ENCODE assay signal across 7 mouse cellular contexts in the genomic region with DNA sequence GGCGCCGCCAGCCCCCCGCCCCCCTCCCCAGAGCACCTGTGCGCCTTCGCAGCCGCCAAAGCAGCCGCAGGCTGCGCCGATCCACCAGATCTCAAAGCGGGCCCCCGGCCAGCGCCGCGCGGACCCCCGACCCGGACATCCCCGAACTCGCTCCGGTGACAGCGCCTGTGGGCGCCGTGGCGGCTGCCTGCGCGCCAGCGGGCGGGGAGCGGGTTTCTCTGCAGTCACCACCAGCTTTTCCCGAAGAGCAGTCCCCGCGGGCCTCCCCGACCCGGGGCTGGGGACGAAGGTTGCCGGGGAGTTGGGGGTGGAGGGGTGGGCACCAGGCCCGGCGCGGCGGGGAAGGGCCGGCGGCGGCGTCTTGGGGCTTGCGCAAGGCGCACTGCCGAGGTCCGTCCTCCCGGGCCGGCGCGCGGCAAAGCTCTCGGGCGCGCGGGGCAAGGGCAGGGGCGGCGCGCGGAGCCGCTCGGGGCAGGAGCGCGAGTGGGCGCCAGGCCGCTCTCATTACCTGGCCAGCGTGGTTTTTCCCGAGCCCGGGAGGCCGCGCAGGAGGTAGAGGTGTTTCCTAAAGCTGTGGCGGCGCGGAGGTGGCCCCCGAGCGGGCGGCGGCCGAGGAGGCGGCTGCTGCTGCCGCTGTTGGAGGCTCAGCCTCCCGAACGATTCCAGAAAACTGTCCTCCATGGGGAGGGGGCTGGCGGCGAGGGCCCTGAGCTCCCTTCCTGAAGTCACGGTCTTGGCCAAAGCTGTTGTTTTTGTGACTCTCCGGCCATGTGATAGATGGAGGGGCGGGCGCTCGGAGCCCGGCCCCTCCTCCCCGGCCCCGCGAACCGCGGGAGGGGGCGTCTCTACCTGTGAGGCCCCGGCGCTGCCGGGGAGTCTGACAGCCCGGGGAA. TPM values are rescaled to one million over a fixed set of nuclear protein-coding genes. Genes with fewer than 3 reads are reported as not detected.
DNase-seq lines count a peak whose midpoint lies in the region; ATAC-seq and TF ChIP-seq lines count a peak whose summit lies in the region.

No protein-coding gene starts in this region.

- no peak for TF ChIP-seq POLR2A in limb, embryonic 14.5 days (IDR thresholded peaks at IDR 0.05; ENCODE audit: borderline replicate concordance, extremely low read depth, insufficient read depth, insufficient read length)

- ATAC-seq in limb, embryonic 14.5 days (ENCODE audit: low FRiP score, low read depth) = peak; percentile 86
- ATAC-seq in midbrain, embryonic 15.5 days (replicated peaks) = peak; percentile 85

- peaks cover 7% of the 10 kb centered on the region; the same call in 1 of the 2 replicates for H3K4me1 ChIP-seq in limb, embryonic 14.5 days (ENCODE audit: control insufficient read depth, insufficient read depth, low read length)
- H3K4me1 ChIP-seq in midbrain, embryonic 15.5 days = peaks cover 18% of the 10 kb centered on the region

- peak overlapping the region; percentile 60 for H3K9ac ChIP-seq in limb, embryonic 14.5 days (ENCODE audit: low read depth, low read length, severe bottlenecking)
- H3K9ac ChIP-seq in midbrain, embryonic 15.5 days = peak overlapping the region; percentile 76

- H3K4me3 ChIP-seq in limb, embryonic 14.5 days (replicated peaks; ENCODE audit: low read length) = peak overlapping the region; percentile 77
- H3K4me3 ChIP-seq in midbrain, embryonic 15.5 days = peak overlapping the region; percentile 93

- H3K27ac ChIP-seq in limb, embryonic 14.5 days (replicated peaks; ENCODE audit: low read depth, low read length) = 0 out of 2 replicates have a peak overlapping the region, but pooled peaks have one; percentile 19
- peak overlapping the region; percentile 49 for H3K27ac ChIP-seq in midbrain, embryonic 15.5 days

- no peaks in the 10 kb centered on the region for H3K9me3 ChIP-seq in limb, embryonic 14.5 days (ENCODE audit: control insufficient read depth, low read length)
- no peaks in the 10 kb centered on the region for H3K9me3 ChIP-seq in midbrain, embryonic 15.5 days

- peaks cover 18% of the 10 kb centered on the region; the same call in 1 of the 2 replicates for H3K27me3 ChIP-seq in limb, embryonic 14.5 days (ENCODE audit: control insufficient read depth, insufficient read depth, low read length)
- peaks cover 4% of the 10 kb centered on the region; the same call in 1 of the 2 replicates for H3K27me3 ChIP-seq in midbrain, embryonic 15.5 days (replicated peaks)

- H3K36me3 ChIP-seq in limb, embryonic 14.5 days (ENCODE audit: control insufficient read depth, insufficient read depth, low read length) = no peaks in the 10 kb centered on the region
- H3K36me3 ChIP-seq in midbrain, embryonic 15.5 days (replicated peaks) = no peaks in the 10 kb centered on the region

- DNase-seq in adrenal gland, adult 18-20 months (ENCODE audit: low spot score in 2 of 2) = peak; percentile 59 to 65
- peak; percentile 46 for DNase-seq in embryo, embryonic 10.5 days (ENCODE audit: low spot score)
- peak; percentile 63 to 75 for DNase-seq in heart, adult 18-20 months
- peak; percentile 68 for DNase-seq in kidney, adult 18-20 months
- no peak for DNase-seq in limb, embryonic 14.5 days (ENCODE audit: low spot score)
- DNase-seq in spleen, postnatal 10 days (ENCODE audit: low spot score in 2 of 2) = peak; percentile 64 to 72

- WGBS in limb, embryonic 14.5 days = 1% methylated on average over 75 of the region's 102 CpGs
- 1% methylated on average over 86 of the region's 102 CpGs for WGBS in midbrain, embryonic 15.5 days

- H3K4me2 ChIP-seq in limb, embryonic 14.5 days (replicated peaks; ENCODE audit: low read depth, low read length, severe bottlenecking) = peak overlapping the region; percentile 99
- H3K4me2 ChIP-seq in midbrain, embryonic 15.5 days = peak overlapping the region; percentile 99

RNA-seq across cellular contexts. Expression of a gene that starts 3.0 kb away (rescaled TPM):
- 10 to 100 TPM; 23.1 to 27.1 TPM for total RNA-seq in adrenal gland, adult 18-20 months (2021)
- total RNA-seq in heart, adult 18-20 months (2021) = 1 to 10 TPM; 1.6 to 6.0 TPM
- polyA plus RNA-seq in limb, embryonic 14.5 days (2012; rRNA removed) = 5.9 and 6.1 TPM in 2 replicates
- 4.3 and 5.4 TPM in 2 replicates for polyA plus RNA-seq in limb, embryonic 14.5 days (2014; fragmentation: Nextera tagmentation; extraction: Ambion mirVana)
- polyA plus RNA-seq in midbrain, embryonic 15.5 days (2015; fragmentation: Nextera tagmentation; extraction: Ambion mirVana) = 14.5 and 16.7 TPM in 2 replicates
